21 mouse cellular contexts compared by ENCODE assay signal in the genomic region with DNA sequence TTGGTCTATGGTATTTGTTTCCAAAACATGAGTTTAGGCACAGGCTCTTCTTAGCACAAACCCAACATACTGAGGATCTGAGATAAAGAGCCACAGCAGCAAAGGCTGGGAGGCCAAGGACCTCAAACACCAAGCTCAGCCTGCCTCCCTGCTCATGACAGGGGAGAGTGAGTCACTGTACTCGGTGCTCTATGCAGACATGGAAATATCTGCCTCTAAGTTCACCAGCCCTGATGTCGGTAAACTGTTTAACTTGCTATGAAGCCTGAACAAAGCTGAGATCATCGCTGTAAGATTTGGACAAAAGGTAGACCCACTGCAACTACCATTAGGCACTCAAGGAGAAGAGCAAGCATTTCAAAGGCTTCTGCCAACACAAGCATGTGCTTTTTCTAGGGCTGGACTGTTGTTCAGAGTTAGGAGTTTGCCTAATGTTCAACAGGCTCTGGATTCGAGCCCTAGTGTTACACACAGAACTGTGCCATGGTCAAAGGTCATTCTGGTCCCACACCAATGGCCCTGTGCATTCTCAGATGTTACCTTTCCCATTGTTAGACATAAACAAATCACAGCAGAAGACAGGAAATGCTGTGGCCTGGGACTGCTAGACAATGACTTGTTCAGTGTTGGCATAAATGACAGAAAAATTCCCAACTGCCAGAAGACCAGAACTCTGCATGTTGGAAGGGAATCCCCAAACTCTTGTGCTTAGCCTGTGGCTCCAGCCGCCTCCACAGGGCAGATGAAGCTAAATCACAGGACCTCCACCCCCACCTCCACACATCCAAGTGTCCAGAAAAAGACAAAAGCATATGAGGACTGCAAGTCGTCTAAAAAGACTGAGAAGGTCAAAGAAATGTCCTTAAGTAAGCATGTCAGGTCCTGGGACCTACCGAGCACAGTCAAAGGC. TPM values are rescaled to one million over a fixed set of nuclear protein-coding genes. Genes with fewer than 3 reads are reported as not detected.
DNase-seq lines count a peak whose midpoint lies in the region; ATAC-seq lines count a peak whose summit lies in the region.
"Had no signal": no experiment of that assay in that cellular context is flagged by ENCODE, and none has a peak within 500 bp of the region (broad histone marks: within the 10 kb centered on the region; RNA-seq: fewer than 3 reads in every experiment).

No protein-coding gene starts in this region.

- H3K27me3 ChIP-seq in kidney, embryonic 15.5 days, result no peaks in the 10 kb centered on the region

- 78% methylated on average over 7 of the region's 7 CpGs for WGBS in kidney, embryonic 15.5 days

- H3K4me1 ChIP-seq in kidney, embryonic 15.5 days, result peaks cover 16% of the 10 kb centered on the region

- no peak overlapping the region for H3K4me2 ChIP-seq in kidney, embryonic 15.5 days

- intact Hi-C loops in heart, postnatal 10 days (cut with DNase I), result no loop called here

- no peak overlapping the region for H3K27ac ChIP-seq in kidney, embryonic 15.5 days
- H3K27ac ChIP-seq: macrophage; midbrain, embryonic 10.5 days; stomach, postnatal 0 days had no signal

- no peak overlapping the region for H3K4me3 ChIP-seq in kidney, embryonic 15.5 days (replicated peaks)
- H3K4me3 ChIP-seq: midbrain, embryonic 10.5 days had no signal

- H3K9me3 ChIP-seq in kidney, embryonic 15.5 days (replicated peaks), result 0 out of 2 replicates have a peak, but pooled peaks cover 2% of the 10 kb centered on the region

- peak; percentile 13 for DNase-seq in heart, adult 8-10 months (ENCODE audit: low spot score)
- DNase-seq in heart, postnatal 10 days, result no peak
- peak; percentile 34 for DNase-seq in kidney, postnatal 36 days
- peak; percentile 6 for DNase-seq in 3134 (ENCODE audit: extremely low read depth, insufficient read length, low spot score)
- peak; percentile 32 for DNase-seq in 416B (ENCODE audit: low read depth)
- DNase-seq in spleen, postnatal 36 days (ENCODE audit: low spot score in 2 of 2), result no peak
- DNase-seq: adrenal gland, adult 2 months; cerebellum, adult 11-12 months; cerebellum, postnatal 25 days; embryo, embryonic 11 days; gastrocnemius, postnatal 36 days; retina, postnatal 1 day; thymus, postnatal 14 days had no signal

- no peaks in the 10 kb centered on the region for H3K36me3 ChIP-seq in kidney, embryonic 15.5 days

- H3K9ac ChIP-seq in kidney, embryonic 15.5 days, result no peak overlapping the region

- no peak for ATAC-seq in kidney, embryonic 15.5 days (replicated peaks; ENCODE audit: low FRiP score)
- ATAC-seq: CD4-positive, CD25-positive, alpha-beta regulatory T cell, adult 4 months; forebrain, embryonic 16.5 days; hindbrain, embryonic 16.5 days; intestine, postnatal 0 days had no signal

RNA-seq across cellular contexts. Expression of a gene that starts 31.2 kb away (rescaled TPM):
- total RNA-seq in heart, adult 8-10 months (2022), result 10 to 100 TPM; 17.3 to 23.6 (median 18.3) TPM
- total RNA-seq in heart, postnatal 10 days (2021), result 10 to 100 TPM; 20.5 to 23.2 TPM
- polyA plus RNA-seq in kidney, embryonic 15.5 days (2015; fragmentation: Nextera tagmentation; extraction: Ambion mirVana), result 50.2 and 52.8 TPM in 2 replicates

Comparison
In these comparisons a context has a peak if more than half of its experiments do, and no peak if none do; other contexts are left out.
1. DNase-seq: peak in heart, adult 8-10 months (single experiment), kidney, postnatal 36 days (2 of 2), 3134 (single experiment) and 416B (single experiment); none in heart, postnatal 10 days (0 of 2) and spleen, postnatal 36 days (0 of 2).